Mouse (Mus musculus) testis, adult 2 months (tissue): Measurements from ENCODE around the gene Efs. TPM values are rescaled to one million over a fixed set of nuclear protein-coding genes. Genes with fewer than 3 reads are reported as not detected.

Experiments used
- H3K27ac ChIP-seq: fragments of 200-500 bp; 2 replicates; pipeline ENCODE4 v1.5.1; 2012; ENCODE audit warnings: low read depth, low read length; ENCODE audit not compliant: control insufficient read depth, insufficient read depth
- H3K27me3 ChIP-seq: fragments of 200-500 bp; 2 replicates; pipeline ENCODE4 v1.6.1; 2012; ENCODE audit warnings: mild to moderate bottlenecking, low read length, moderate library complexity; ENCODE audit not compliant: control insufficient read depth, insufficient read depth
- H3K36me3 ChIP-seq: fragments of 200-500 bp; 2 replicates; pipeline ENCODE4 v1.6.1; 2012; ENCODE audit warnings: mild to moderate bottlenecking, low read length; ENCODE audit not compliant: control insufficient read depth, insufficient read depth
- H3K4me1 ChIP-seq: fragments of 200-500 bp; 2 replicates; pipeline ENCODE4 v1.6.1; 2012; ENCODE audit warnings: low read length; ENCODE audit not compliant: control insufficient read depth, insufficient read depth
- H3K4me3 ChIP-seq: fragments of 200-500 bp; 2 replicates; pipeline ENCODE4 v1.5.1; 2012; ENCODE audit warnings: low read depth, mild to moderate bottlenecking, low read length, moderate library complexity, mixed read lengths; ENCODE audit not compliant: control insufficient read depth
- CTCF ChIP-seq: fragments of 200-500 bp; IDR thresholded peaks from 2 replicates; pipeline ENCODE4 v1.5.1; 2012; ENCODE audit warnings: low read depth, mild to moderate bottlenecking, inconsistent platforms, low read length, moderate library complexity; ENCODE audit not compliant: control insufficient read depth, insufficient read depth, insufficient replicate concordance
- POLR2A ChIP-seq: fragments of 200-500 bp; IDR thresholded peaks from 2 replicates; pipeline ENCODE4 v1.6.1; 2012; ENCODE audit warnings: low read depth, mild to moderate bottlenecking, inconsistent platforms, low read length, moderate library complexity; ENCODE audit not compliant: control insufficient read depth
- polyA plus RNA-seq: library from polyadenylated mRNA; depleted of rRNA; stranded (reverse); fragments of >200 nt; gene quantifications from 2 replicates; pipeline ENCODE4 v1.2.3, GENCODE M21; 2012

The Efs gene
- polyA plus RNA-seq, 1 experiment, result 1.6 TPM

DNA sequence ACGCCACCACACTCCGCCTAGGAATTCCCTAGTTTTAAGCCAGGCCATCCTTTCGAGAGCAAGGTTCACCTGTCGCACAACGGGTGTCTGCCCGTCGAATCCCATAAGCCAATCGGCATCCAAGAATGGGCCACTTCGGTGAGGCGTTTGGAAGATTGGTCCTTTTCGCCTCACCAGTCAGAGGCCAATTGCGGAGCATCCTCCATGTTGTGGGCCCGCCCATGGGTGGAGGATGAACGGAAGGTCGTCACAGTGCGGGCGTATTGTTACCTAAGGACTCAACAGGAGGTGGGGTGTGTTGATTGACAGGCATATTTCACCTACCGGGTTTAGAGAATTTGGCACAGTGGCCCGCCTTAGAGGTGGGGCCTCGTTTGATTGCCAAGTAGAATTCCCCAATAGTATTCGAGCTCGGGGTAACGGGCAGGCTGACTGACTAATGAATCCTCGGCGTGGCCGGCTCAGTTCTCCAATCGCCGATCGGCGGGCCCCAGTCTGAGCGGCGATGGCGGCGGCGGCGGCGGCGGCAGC, 32.2 kb downstream of the Efs start:
- Histone ChIP-seq H3K4me3 (peak overlapping the region; percentile 99), H3K27ac (peak overlapping the region; percentile 99), H3K36me3 (peaks cover 5% of the 10 kb centered on the region), H3K27me3 (no peaks in the 10 kb centered on the region), H3K4me1 (peaks cover 6% of the 10 kb centered on the region)
- TF ChIP-seq POLR2A (peak; percentile 97), CTCF (0 out of 2 replicates have a peak, but pooled peaks have one; percentile 26)

- peak within 1 kb of the TSS; percentile 99 for H3K27ac ChIP-seq
- no peak for TF ChIP-seq POLR2A
- TF ChIP-seq CTCF, result no peak
- H3K36me3 ChIP-seq, result peaks cover 3% of the 10 kb centered on the region; the same call in 1 of the 2 replicates
- H3K27me3 ChIP-seq, result no peaks in the 10 kb centered on the region
- peak within 1 kb of the TSS; percentile 99 for H3K4me3 ChIP-seq
- peaks cover 2% of the 10 kb centered on the region for H3K4me1 ChIP-seq
Observed at GRCm38 (mm10) chr14:54892200-54892599, 33.7 kb downstream of the Efs start, which contains the start of gene Pabpn1. Gene Pabpn1, plus strand, starts transcription at chr14:54892500.

- H3K36me3 ChIP-seq, result no peaks in the 10 kb centered on the region
- H3K27me3 ChIP-seq, result no peaks in the 10 kb centered on the region
- peak overlapping the region; percentile 50 for H3K27ac ChIP-seq
- H3K4me1 ChIP-seq, result peaks cover 5% of the 10 kb centered on the region
- no peak for TF ChIP-seq CTCF
- 0 out of 2 replicates have a peak, but pooled peaks have one; percentile 23 for TF ChIP-seq POLR2A
- no peak overlapping the region for H3K4me3 ChIP-seq
Observed at GRCm38 (mm10) chr14:54885309-54885708, 40.6 kb downstream of the Efs start.

GRCm38 (mm10) chr14:54884022-54884712, 41.8 kb downstream of the Efs start:
- peak overlapping the region; percentile 87 for H3K27ac ChIP-seq
- H3K4me3 ChIP-seq, result peak overlapping the region; percentile 82
- H3K27me3 ChIP-seq, result no peaks in the 10 kb centered on the region
- H3K4me1 ChIP-seq, result peaks cover 5% of the 10 kb centered on the region
- TF ChIP-seq CTCF, result no peak
- TF ChIP-seq POLR2A, result no peak; the same call in 1 of the 2 replicates
- H3K36me3 ChIP-seq, result no peaks in the 10 kb centered on the region

GRCm38 (mm10) chr14:54883154-54884021, 42.5 kb downstream of the Efs start, which contains the start of the genes Bcl2l2 and Gm20521:
Gene Bcl2l2, plus strand, starts transcription at chr14:54883377.
Gene Gm20521, plus strand, starts transcription at chr14:54883441.
- Histone ChIP-seq H3K4me3 (peak within 1 kb of the TSS; percentile 82), H3K27ac (peak within 1 kb of the TSS; percentile 87), H3K27me3 (no peaks in the 10 kb centered on the region), H3K4me1 (peaks cover 5% of the 10 kb centered on the region), H3K36me3 (no peaks in the 10 kb centered on the region)
- TF ChIP-seq CTCF (no peak), POLR2A (peak; percentile 69)

DNA sequence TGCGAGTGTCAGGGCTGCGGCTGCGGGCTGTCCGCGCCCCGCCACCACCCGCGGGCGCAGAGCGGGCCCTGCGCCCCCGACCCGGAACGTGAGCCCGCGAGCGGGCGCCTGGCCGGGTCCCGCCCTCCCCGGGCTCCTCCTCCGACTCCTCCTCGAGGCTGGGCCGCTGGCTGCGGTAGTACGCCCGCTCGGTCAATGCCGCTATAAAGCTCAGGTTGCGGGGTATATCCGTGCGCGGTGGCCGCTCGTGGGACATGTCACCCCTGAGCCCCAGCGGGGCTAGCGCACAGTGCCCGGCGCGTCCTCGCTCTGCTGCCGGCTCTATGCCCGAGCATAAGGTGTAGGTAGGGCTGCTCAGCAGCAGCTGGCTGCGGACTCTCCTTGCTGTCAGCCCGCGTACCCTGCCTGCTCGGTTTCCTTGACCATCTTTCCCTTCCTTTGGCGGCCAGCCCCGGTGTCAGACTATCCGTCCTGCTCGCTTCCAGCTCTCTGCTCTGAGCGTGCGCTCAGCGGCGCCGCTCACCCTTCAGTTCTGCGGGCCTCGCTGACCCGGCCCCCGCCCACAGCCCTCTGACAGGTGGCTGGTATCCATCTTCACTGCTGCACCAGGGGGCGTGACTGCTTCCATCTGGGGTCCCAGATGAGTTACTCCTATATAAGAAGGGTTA, 48.7 kb downstream of the Efs start, which contains the start of gene Ppp1r3e:
TSS of gene Ppp1r3e (minus strand) at position 503 of the 668 bp plus-strand sequence.
- peak within 1 kb of the TSS; percentile 84 for H3K27ac ChIP-seq
- TF ChIP-seq POLR2A (0 out of 2 replicates have a peak, but pooled peaks have one; percentile 16), CTCF (no peak)
- no peaks in the 10 kb centered on the region for H3K36me3 ChIP-seq
- H3K4me1 ChIP-seq, result peaks cover 9% of the 10 kb centered on the region
- no peaks in the 10 kb centered on the region for H3K27me3 ChIP-seq
- peak within 1 kb of the TSS; percentile 92 for H3K4me3 ChIP-seq
